Mouse (Mus musculus) thymus, postnatal 25 days (tissue): ENCODE results near the gene Rita1.

Experiments used
- DNase-seq: peaks from one replicate; pipeline ENCODE4 v3.0.0; 2022

Rita1 gene

GRCm38 (mm10) chr5:120627515-120628300 is 15.3 kb upstream of the Rita1 start:
- no peak for DNase-seq

GRCm38 (mm10) chr5:120626399-120626798 is 14.0 kb upstream of the Rita1 start:
- DNase-seq: peak; percentile 36

DNA sequence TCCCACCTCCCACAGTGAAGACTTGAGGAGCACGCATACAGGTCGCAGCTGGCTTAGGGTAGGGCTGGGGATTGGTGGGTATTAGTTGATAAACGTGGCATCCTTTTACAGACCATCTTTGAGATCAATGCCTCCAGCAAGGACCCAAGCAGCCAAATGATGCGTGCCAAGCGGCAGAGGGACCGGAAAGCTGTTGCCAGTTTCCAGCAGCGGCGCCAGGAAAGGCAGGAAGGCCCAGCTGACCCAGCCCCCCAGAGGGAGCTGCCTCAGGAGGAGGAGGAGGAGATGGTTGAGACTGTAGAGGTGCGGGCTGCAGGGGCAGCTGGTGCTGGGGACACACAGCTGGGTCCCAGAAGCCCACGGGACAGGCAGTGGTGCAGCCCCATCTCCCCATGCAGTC is 12.0 kb upstream of the Rita1 start:
- no peak for DNase-seq

- DNase-seq: peak; percentile 62
These were observed 9.9 kb upstream of the Rita1 start for GRCm38 (mm10) chr5:120622198-120622851.

GRCm38 (mm10) chr5:120621846-120622197 is 9.4 kb upstream of the Rita1 start:
- no peak for DNase-seq

DNA sequence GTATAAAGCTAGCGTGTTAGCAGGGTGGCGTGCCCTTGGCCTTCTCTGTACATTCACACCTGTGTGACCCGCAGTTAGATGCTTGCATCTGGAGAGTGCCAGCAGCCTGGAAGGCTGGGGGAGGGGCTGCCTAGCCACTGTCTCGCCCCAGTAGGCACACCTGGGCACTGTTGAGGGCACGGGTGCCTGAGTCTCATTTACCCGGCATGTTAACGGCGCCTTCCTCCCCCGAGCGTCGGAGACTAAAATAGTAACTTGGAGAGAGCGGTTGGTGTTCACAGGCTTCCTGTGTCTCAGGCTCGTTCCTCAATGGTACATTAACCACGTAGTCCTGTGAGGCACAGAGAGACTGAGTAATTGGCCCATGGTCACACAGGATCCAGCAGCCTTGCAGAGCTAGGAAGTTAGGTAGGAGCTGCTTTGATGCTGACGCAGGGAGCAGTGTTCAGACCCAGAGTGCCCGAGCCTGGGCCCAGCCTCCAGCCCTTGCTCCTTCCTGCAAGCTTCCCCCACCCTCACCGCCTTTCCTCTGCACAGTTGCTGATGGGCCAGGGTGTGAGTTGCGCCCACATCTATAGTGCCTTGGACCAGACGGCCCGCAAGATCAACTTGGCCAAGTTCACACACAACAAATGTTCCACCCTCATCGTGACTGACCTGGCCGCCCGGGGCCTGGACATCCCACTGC is 8.8 kb upstream of the Rita1 start:
- DNase-seq: peak; percentile 90

- peak; percentile 97 for DNase-seq
These were observed 8.1 kb upstream of the Rita1 start for GRCm38 (mm10) chr5:120620375-120621077.

DNA sequence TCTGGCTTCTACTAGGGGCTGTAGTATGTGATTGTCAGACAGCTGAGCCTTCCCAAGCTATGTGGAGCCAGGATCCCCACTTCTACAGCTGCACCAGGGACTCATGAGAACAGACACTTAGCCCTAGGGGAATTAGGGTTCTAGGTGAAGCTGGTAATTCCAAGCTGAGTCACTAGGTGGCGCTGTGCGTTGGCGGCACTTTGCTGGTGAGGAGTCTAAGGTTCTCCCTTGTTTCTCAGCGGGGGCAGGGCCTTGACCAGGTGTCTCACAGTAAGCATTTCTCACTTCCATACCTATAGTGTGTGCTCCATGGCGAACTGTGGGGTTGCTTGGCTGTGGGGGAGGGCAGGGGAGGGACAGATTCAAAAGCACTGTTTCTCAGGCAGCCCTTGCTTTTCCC is 6.8 kb upstream of the Rita1 start:
- peak; percentile 87 for DNase-seq

DNA sequence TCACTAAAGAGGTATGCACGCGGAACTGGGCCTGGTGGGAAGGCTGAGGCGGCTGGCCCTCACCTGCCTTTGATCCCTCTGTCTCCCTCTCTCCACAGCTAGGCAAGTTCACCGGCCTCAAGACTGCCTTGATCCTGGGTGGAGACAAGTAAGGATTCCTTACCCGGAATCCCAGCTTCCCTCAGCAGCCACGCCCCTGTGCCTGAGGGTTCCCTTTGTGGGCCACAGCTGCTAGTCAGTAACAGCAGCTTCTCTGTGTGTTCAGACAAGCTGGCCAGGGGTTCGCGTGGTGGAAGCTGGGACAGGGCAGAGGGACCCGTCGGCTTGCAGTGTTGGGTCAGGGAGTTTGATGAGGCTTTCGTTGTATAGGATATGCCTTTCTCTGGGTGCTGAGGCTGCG is 6.4 kb upstream of the Rita1 start:
- DNase-seq: no peak

DNA sequence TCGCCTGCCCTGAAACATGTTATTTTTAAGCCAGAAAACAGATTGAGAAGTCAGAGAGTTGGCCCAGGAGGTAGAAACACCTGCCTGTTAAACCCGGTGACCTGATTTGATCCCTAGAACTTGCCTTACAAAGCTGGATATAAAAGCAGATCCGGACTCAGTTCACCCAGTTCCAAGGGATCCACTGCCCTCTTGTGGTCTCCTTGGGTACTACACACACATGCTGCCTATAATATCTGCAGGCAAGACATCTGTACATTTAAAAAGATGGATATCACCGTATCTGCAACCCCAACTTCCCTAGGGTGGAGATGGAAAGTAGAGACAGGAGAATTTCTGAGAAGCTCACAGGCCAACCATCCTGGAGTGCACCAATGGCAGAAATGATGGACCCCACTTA is 3.5 kb upstream of the Rita1 start:
- DNase-seq: peak; percentile 53

- peak; percentile 100 for DNase-seq
These were observed 624 bp upstream of the Rita1 start for GRCm38 (mm10) chr5:120612822-120613604.

DNA sequence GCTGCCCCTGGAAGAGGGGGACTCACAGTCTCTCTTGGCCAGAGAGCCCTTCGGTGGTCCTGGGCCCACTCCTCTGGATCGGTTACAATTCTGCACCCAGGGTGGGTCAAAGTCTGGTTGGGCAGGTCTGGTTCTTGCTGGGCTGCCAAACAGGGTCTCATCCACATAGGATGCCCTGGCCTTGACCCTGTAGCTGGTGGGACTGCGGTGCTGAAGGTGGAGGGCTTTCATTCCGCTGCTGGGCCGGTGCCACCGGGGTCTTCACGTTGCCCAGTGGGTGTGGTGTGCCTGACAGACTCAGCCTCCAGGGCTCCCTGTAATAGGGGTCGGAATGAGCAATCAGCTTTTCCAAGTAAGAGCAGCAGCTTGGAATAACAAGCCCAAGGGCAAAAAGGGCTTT is 973 bp downstream of the Rita1 start:
- DNase-seq: no peak

GRCm38 (mm10) chr5:120610906-120611305 is 1.5 kb downstream of the Rita1 start:
- DNase-seq: no peak

GRCm38 (mm10) chr5:120609246-120609775 is 3.1 kb downstream of the Rita1 start:
- DNase-seq: no peak

- DNase-seq: no peak
These were observed 5.1 kb downstream of the Rita1 start for GRCm38 (mm10) chr5:120607335-120607734.

DNA sequence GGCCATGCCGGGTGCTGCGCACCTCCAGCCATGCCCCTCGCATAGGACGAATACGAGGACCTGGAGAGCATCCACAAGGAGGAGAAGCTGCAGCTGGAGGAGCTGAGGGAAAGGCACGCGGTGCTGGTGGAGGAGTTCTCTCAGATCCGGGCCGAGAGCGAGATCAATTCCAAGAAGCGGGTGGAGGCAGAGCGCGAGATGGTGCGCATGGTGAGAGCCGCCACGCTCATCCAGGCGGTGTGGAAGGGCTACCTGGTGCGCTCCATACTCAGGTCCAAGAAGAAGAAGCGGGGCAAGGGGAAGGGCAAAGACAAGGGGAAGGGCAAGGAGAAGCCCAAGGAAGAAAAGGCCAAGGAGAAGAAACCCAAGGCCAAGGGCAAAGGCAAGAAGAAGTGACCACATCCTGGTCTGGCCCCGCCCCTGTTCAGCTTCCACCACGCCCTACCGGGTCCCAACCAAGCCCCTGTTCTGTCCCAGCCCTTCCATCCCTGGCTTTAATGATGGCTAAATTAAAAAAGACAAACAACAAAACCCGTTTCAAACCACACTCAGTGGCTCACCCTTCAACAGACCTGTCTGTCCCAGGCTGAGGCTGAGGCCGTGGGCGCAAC is 5.7 kb downstream of the Rita1 start:
- DNase-seq: no peak

DNA sequence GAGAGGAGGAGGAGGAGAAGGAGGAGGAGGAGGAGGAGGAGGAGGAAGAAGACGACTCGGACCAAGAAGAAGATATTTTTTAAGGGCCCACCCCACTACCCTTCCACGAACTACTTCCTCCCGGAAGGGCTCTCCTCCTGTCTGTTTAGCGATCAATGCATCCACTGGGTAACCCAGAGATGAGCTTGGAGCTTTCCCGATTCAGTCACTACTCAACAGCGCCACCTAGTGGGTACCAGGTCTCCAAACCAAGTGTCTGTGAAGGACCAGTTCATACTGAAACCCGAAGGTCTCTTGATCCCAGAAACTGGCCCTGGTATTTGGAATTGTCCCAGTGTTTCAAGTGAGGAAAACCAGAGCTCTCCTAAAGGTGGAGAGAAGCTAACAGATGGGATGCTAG is 6.7 kb downstream of the Rita1 start:
- peak; percentile 85 for DNase-seq

GRCm38 (mm10) chr5:120605241-120605661 is 7.1 kb downstream of the Rita1 start:
- DNase-seq: no peak

DNA sequence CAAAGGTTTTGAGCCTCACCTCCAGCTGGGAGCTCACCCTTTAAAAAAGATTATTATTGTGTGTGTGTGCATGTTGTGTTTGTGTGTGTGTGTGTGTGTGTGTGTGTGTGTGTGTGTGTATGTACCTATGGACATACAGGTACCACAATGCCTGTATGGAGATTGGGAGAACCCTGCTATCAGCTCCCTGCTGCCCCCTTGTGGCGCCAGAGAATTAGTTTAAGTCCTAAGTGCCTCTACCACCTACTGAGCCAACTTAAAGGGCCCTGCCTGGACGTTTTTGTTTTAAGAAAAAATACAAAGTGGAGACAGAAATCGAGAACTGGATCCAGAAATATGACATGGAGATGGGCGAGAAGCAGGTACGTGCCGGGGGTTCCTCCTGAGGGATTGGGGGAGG is 7.5 kb downstream of the Rita1 start:
- DNase-seq: peak; percentile 88

DNA sequence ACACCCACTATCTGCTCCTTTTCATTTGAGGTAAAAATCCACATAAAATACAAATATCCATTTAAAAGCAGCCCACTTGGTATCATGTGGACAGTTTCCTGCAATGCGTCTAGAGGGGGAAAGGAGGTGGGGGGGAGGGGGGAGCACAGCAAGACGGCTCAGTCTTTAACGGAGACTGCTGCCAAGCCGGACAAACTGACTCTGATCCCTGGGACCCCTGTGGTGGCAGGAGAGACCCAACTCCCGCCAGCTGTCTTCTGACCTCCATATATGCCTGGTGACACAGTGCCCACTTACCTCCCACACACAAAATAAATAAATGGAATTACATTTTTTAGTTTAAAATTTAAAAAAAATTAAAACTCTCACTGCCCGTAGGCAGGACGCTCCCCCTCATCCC is 8.9 kb downstream of the Rita1 start:
- no peak for DNase-seq

GRCm38 (mm10) chr5:120602210-120602609 is 10.2 kb downstream of the Rita1 start:
- DNase-seq: no peak
